21 mouse cellular contexts compared by ENCODE assay signal in the genomic region with DNA sequence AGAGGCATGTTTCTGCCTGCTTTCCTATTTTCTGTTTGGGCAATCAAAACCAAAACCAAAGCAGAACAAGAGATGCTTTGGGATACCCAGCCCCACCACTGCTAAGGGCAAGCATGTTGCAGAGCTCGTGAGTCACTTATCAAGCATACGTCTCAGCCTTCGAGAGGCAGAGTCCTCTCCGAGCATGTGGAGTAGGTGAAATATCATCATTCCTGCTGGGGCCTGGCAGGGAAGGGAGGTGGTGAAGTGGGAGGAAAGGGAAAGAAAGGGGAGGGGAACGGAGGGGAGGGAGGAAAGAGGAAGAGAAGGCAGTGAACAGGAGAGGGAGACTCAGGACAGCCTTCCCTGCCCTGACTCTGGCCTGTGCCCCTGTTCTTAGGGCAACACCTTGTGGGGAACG. TPM values are rescaled to one million over a fixed set of nuclear protein-coding genes. Genes with fewer than 3 reads are reported as not detected.
"Had no signal": no experiment of that assay in that cellular context is flagged by ENCODE, and none has a peak within 500 bp of the region (broad histone marks: within the 10 kb centered on the region; RNA-seq: fewer than 3 reads in every experiment).

No protein-coding gene starts in this region.

- H3K36me3 ChIP-seq: liver, embryonic 13.5 days; liver, embryonic 15.5 days; lung, embryonic 15.5 days; midbrain, embryonic 10.5 days; midbrain, embryonic 12.5 days; neural tube, embryonic 13.5 days; neural tube, embryonic 15.5 days had no signal

- H3K27me3 ChIP-seq: neural tube, embryonic 13.5 days; neural tube, embryonic 15.5 days had no signal

- DNase-seq: liver, embryonic 13.5 days; liver, postnatal 0 days; lung, adult 2 months; lung, postnatal 14 days; lung, postnatal 4 days; midbrain, embryonic 14.5 days; retina, postnatal 1 day; right cerebral cortex, postnatal 4 days; spleen, adult 18-20 months; thymus, adult 2 months; thymus, postnatal 25 days; thymus, postnatal 4 days had no signal

- H3K4me1 ChIP-seq: liver, embryonic 13.5 days; liver, embryonic 15.5 days had no signal

- H3K4me3 ChIP-seq: liver, embryonic 13.5 days; liver, embryonic 15.5 days; lung, embryonic 15.5 days; midbrain, embryonic 10.5 days; midbrain, embryonic 12.5 days; myocyte; neural tube, embryonic 13.5 days; neural tube, embryonic 15.5 days had no signal

- ATAC-seq: liver, postnatal 0 days; lung, postnatal 0 days; midbrain, embryonic 16.5 days had no signal

- H3K27ac ChIP-seq: liver, embryonic 13.5 days; liver, embryonic 15.5 days; lung, embryonic 15.5 days; midbrain, embryonic 10.5 days; midbrain, embryonic 12.5 days; neural tube, embryonic 13.5 days; neural tube, embryonic 15.5 days had no signal

RNA-seq across cellular contexts. Expression of gene Nfasc, which starts 4.0 kb away (rescaled TPM):
- polyA plus RNA-seq: myocyte had no signal
